Mouse (Mus musculus) forebrain, embryonic 11.5 days (tissue): ENCODE data around the gene Ift88. TPM values are rescaled to one million over a fixed set of nuclear protein-coding genes. Genes with fewer than 3 reads are reported as not detected.

Source experiments
- ATAC-seq: fragments of 200-750 bp; cut with Nextera tagmentation; replicated peaks from 2 replicates; pipeline ENCODE4 v1.8.0; 2017; ENCODE audit warnings: moderate TSS enrichment; ENCODE audit not compliant: low FRiP score
- DNase-seq: peaks from one replicate; pipeline ENCODE4 v3.0.0-alpha.2; 2017; ENCODE audit warnings: low spot score
- H3K27ac ChIP-seq: fragments of 300-500 bp; sonication (generic); 2 replicates; pipeline ENCODE4 v1.5.1; 2014; ENCODE audit warnings: low read depth, low read length
- H3K27me3 ChIP-seq: fragments of 300-500 bp; sonication (generic); 2 replicates; pipeline ENCODE4 v1.6.1; 2014; ENCODE audit warnings: mild to moderate bottlenecking, low read length, mixed read lengths; ENCODE audit not compliant: control insufficient read depth, insufficient read depth
- H3K36me3 ChIP-seq: fragments of 300-500 bp; sonication (generic); 2 replicates; pipeline ENCODE4 v1.6.1; 2014; ENCODE audit warnings: mild to moderate bottlenecking, low read length, moderate library complexity, mixed read lengths; ENCODE audit not compliant: control insufficient read depth, insufficient read depth
- H3K4me1 ChIP-seq: fragments of 300-500 bp; sonication (generic); replicated peaks from 2 replicates; pipeline ENCODE4 v1.6.1; 2014; ENCODE audit warnings: low read length, mixed read lengths; ENCODE audit not compliant: control insufficient read depth, insufficient read depth
- H3K4me2 ChIP-seq: fragments of 300-500 bp; sonication (generic); 2 replicates; pipeline ENCODE4 v1.6.1; 2014; ENCODE audit warnings: low read depth, mild to moderate bottlenecking, low read length, moderate library complexity, mixed read lengths; ENCODE audit not compliant: severe bottlenecking
- H3K4me3 ChIP-seq: fragments of 300-500 bp; sonication (generic); 2 replicates; pipeline ENCODE4 v1.5.1; 2014; ENCODE audit warnings: low read depth, low read length
- H3K9ac ChIP-seq: fragments of 300-500 bp; sonication (generic); 2 replicates; pipeline ENCODE4 v1.6.1; 2014; ENCODE audit warnings: low read length
- H3K9me3 ChIP-seq: fragments of 300-500 bp; sonication (generic); 2 replicates; pipeline ENCODE4 v1.6.1; 2016; ENCODE audit warnings: low read length, mixed read lengths; ENCODE audit not compliant: control insufficient read depth
- WGBS: fragments of 180-500 bp; shearing (Covaris S2); extraction: QIAGEN DNeasy Blood & Tissue Kit; methylation state at CpG from one replicate; pipeline ENCODE4 v1.1.7; 2014; 5-methylcytosine and 5-hydroxymethylcytosine counted together
- polyA plus RNA-seq: library from polyadenylated mRNA; unstranded; fragments of >200 nt; fragmentation: Nextera tagmentation; extraction: Ambion mirVana; gene quantifications from 2 replicates; pipeline ENCODE4 v1.2.1, GENCODE M21; 2014

Gene Ift88
- polyA plus RNA-seq, 1 experiment from 2014 or later: 17.4 TPM

- H3K4me2 ChIP-seq: no peak overlapping the region
- ATAC-seq (no peak), DNase-seq (no peak)
- H3K27me3 ChIP-seq: no peaks in the 10 kb centered on the region
- no peaks in the 10 kb centered on the region for H3K36me3 ChIP-seq
- H3K9me3 ChIP-seq: no peaks in the 10 kb centered on the region
- H3K4me3 ChIP-seq: no peak overlapping the region
- no peak overlapping the region for H3K9ac ChIP-seq
- no peaks in the 10 kb centered on the region for H3K4me1 ChIP-seq
- whole genome bisulfite sequencing: 90% methylated on average over 2 of the region's 2 CpGs
- no peak overlapping the region for H3K27ac ChIP-seq
Observed at GRCm38 (mm10) chr14:57475057-57475456, 51.2 kb downstream of the Ift88 start.

DNA sequence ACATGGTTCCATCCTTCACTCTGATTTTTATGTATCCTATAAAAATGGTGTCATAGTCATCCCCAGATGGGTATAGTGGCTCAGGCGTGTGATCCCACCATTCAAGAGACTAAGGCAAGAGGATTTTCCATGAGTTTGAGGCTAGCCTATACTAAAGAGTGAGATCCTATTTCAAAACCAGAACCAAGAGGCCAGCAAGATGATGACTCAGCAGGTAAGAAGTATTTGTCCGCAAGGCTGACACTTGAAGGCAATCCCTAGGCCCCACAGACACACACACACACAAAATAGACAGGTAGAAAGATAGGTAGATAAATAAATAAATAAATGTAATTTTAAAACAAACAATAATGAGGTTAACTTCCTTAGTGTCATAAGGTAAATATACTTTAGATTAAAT, 58.4 kb downstream of the Ift88 start:
- no peaks in the 10 kb centered on the region for H3K27me3 ChIP-seq
- H3K4me2 ChIP-seq: no peak overlapping the region
- no peaks in the 10 kb centered on the region for H3K36me3 ChIP-seq
- H3K9me3 ChIP-seq: no peaks in the 10 kb centered on the region
- ATAC-seq (no peak), DNase-seq (no peak)
- H3K4me3 ChIP-seq: no peak overlapping the region
- WGBS: 90% methylated on average over 2 of the region's 2 CpGs
- H3K4me1 ChIP-seq: no peaks in the 10 kb centered on the region
- H3K27ac ChIP-seq: no peak overlapping the region
- no peak overlapping the region for H3K9ac ChIP-seq

DNA sequence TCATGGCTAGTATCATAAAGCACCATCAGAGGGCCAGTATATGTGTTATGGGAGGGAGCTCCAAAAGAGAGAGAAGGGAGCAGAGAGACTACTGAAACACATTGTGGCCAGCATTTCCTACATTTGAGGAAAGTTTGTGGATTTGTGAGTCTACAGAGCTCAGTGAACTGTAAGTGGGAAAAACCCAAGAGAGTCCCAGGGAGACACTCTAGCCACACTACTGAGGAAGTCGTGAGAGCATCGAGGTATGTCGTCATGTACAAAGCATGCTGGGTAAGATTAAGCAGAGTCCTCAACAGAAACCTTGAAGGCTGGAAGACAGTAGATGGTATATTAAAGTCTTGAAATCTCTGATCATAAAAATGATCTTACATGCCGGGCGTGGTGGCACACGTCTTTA, 60.3 kb downstream of the Ift88 start:
- H3K27me3 ChIP-seq: no peaks in the 10 kb centered on the region
- 94% methylated on average over 6 of the region's 6 CpGs for WGBS
- no peaks in the 10 kb centered on the region for H3K9me3 ChIP-seq
- H3K4me1 ChIP-seq: no peaks in the 10 kb centered on the region
- no peak overlapping the region for H3K9ac ChIP-seq
- H3K4me3 ChIP-seq: no peak overlapping the region
- no peak overlapping the region for H3K4me2 ChIP-seq
- H3K36me3 ChIP-seq: no peaks in the 10 kb centered on the region
- no peak overlapping the region for H3K27ac ChIP-seq
- no peak for DNase-seq
- no peak for ATAC-seq

DNA sequence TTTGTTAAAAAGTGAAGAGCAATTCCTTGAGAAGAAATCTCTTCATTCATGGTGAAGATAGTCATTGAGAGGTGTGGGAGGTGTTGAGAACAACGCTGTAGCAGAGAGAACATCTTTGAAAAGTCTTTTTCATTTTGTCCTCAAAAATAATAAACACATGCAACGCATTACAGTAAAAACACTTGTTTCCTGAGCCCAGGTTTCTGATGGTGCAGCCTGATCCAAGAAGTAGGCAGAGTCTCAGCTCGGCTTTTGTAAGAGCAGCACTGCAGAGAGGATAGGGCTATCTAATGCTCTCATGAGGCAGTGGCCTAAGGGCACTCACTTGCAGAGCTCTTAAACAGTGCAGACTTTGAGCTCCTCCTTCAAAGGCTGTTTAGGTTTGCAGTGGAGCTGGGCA, 65.8 kb downstream of the Ift88 start:
- Histone ChIP-seq H3K27ac (no peak overlapping the region), H3K4me1 (no peaks in the 10 kb centered on the region), H3K27me3 (no peaks in the 10 kb centered on the region), H3K4me3 (no peak overlapping the region), H3K9me3 (no peaks in the 10 kb centered on the region), H3K4me2 (no peak overlapping the region), H3K36me3 (no peaks in the 10 kb centered on the region), H3K9ac (no peak overlapping the region)
- WGBS: 94% methylated on average over 3 of the region's 3 CpGs
- DNase-seq (no peak), ATAC-seq (no peak)

GRCm38 (mm10) chr14:57493840-57494239, 70.0 kb downstream of the Ift88 start:
- no peaks in the 10 kb centered on the region for H3K9me3 ChIP-seq
- WGBS: 93% methylated on average over 2 of the region's 2 CpGs
- no peaks in the 10 kb centered on the region for H3K36me3 ChIP-seq
- ATAC-seq (no peak), DNase-seq (no peak)
- no peaks in the 10 kb centered on the region for H3K4me1 ChIP-seq
- no peaks in the 10 kb centered on the region for H3K27me3 ChIP-seq
- H3K4me3 ChIP-seq: no peak overlapping the region
- no peak overlapping the region for H3K27ac ChIP-seq
- H3K4me2 ChIP-seq: no peak overlapping the region
- no peak overlapping the region for H3K9ac ChIP-seq

GRCm38 (mm10) chr14:57503729-57504128, 79.9 kb downstream of the Ift88 start:
- 97% methylated on average over 6 of the region's 6 CpGs for WGBS
- H3K36me3 ChIP-seq: no peaks in the 10 kb centered on the region
- H3K4me3 ChIP-seq: no peak overlapping the region
- no peak overlapping the region for H3K27ac ChIP-seq
- H3K9ac ChIP-seq: no peak overlapping the region
- no peaks in the 10 kb centered on the region for H3K27me3 ChIP-seq
- H3K4me2 ChIP-seq: no peak overlapping the region
- ATAC-seq (no peak), DNase-seq (no peak)
- no peaks in the 10 kb centered on the region for H3K4me1 ChIP-seq
- H3K9me3 ChIP-seq: no peaks in the 10 kb centered on the region

DNA sequence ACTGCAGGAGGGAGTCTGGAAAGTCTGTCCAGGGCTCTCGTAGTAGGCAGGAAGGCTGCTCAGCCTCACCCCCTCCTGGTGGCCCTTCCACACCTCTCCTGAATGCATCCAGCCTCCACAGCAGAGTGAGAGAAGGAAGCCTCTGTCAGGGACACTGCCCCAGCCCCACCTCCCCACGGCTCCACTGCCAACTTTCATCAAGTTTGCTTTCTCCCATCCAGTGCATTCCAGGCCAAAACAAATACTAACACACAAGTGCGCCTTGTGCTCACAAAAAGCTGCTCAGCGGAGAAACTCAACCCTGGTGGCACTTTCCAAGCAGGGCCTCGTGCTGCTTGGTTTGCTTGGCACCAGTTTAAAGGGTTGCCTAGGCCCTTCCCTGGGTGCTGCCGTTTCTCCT, 85.7 kb downstream of the Ift88 start:
- no peak overlapping the region for H3K27ac ChIP-seq
- no peaks in the 10 kb centered on the region for H3K27me3 ChIP-seq
- H3K9ac ChIP-seq: no peak overlapping the region
- ATAC-seq (no peak), DNase-seq (no peak)
- H3K36me3 ChIP-seq: no peaks in the 10 kb centered on the region
- no peaks in the 10 kb centered on the region for H3K9me3 ChIP-seq
- WGBS: 79% methylated on average over 6 of the region's 6 CpGs
- H3K4me3 ChIP-seq: no peak overlapping the region
- no peak overlapping the region for H3K4me2 ChIP-seq
- no peaks in the 10 kb centered on the region for H3K4me1 ChIP-seq

DNA sequence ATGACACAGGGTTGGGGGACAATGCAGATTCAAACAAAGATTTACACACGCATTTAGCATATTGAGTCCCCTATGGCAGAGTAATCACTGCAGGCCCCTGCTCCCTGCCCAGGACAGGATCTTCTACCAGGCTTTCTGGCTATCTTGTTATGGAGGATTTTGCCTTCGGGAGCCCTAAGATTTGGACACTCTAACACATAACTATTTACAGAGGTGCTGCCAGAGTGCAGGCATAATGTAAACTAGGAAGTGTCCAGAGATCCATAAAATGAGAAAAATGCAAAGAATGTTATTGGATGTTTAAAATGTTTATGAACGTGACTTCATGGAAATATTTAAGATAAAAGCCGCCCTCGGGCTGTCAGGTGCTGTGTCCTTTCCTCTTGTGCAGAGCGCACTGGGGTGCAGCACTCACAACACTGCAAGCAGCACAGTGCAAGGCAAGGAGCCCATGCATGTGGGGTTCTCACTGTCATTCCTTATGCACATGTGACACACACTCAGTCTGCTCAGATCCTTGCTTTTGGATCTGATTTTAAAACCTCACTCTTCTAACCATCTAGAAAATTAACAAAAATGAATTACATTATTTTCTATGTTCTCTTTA, 91.4 kb downstream of the Ift88 start:
- Histone ChIP-seq H3K27me3 (no peaks in the 10 kb centered on the region), H3K4me3 (no peak overlapping the region), H3K9me3 (no peaks in the 10 kb centered on the region), H3K9ac (no peak overlapping the region), H3K4me1 (no peaks in the 10 kb centered on the region), H3K36me3 (no peaks in the 10 kb centered on the region), H3K27ac (no peak overlapping the region), H3K4me2 (no peak overlapping the region)
- ATAC-seq (no peak), DNase-seq (peak; percentile 40)
- 79% methylated on average over 6 of the region's 6 CpGs for WGBS

GRCm38 (mm10) chr14:57517001-57517400, 93.1 kb downstream of the Ift88 start:
- ATAC-seq: no peak
- H3K27me3 ChIP-seq: no peaks in the 10 kb centered on the region
- WGBS: 87% methylated on average over 7 of the region's 7 CpGs
- H3K36me3 ChIP-seq: no peaks in the 10 kb centered on the region
- no peak overlapping the region for H3K4me3 ChIP-seq
- DNase-seq: peak; percentile 26
- no peak overlapping the region for H3K27ac ChIP-seq
- no peaks in the 10 kb centered on the region for H3K9me3 ChIP-seq
- no peak overlapping the region for H3K9ac ChIP-seq
- H3K4me2 ChIP-seq: no peak overlapping the region
- H3K4me1 ChIP-seq: no peaks in the 10 kb centered on the region
